Mouse (Mus musculus) ES-Bruce4 (cell line): Measurements from ENCODE around the gene Ugt1a10.

Experiments used
- CTCF ChIP-seq: IDR thresholded peaks from one replicate; pipeline ENCODE4 v1.8.1; 2011; ENCODE audit warnings: low read depth, low read length
- EP300 ChIP-seq: IDR thresholded peaks from 2 replicates; pipeline ENCODE4 v1.6.1; 2011; ENCODE audit warnings: low read depth, low read length; ENCODE audit not compliant: insufficient read depth
- POLR2A ChIP-seq: IDR thresholded peaks from one replicate; pipeline ENCODE4 v1.8.1; 2011; ENCODE audit warnings: low read length; ENCODE audit not compliant: insufficient read depth

DNA sequence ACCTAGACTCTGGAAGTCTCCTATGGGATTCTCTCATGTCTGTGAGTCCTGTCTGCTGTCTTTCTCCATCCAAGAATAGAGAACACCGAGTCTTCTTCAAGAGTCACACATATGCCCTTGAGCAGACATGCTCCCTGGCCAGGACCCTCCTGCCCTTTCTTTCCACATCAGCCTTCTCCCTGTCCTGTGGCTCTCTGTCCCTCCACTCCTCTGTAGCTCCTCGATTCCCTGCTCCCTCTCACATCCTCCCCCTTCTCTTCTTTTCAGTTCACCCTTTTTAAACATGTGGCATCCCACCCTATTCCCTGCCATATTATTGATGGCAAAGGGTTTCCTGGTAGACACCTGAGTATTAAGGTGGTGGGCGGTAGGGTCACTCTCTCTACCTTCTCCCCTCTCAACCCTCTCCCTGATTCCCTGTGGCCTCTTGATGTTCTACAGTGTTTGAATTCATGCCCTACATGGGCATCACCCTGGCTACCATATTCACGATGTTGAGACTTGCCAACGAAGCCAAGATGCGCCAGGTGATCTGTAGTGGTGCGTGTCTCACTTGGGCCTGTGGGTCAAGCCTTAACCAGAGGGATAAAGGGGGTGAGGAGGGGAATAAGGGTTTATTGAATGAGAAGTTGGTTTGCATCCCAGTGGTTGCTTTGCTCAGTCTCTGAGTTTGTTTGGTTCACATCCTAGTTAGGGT is 176.8 kb downstream of the Ugt1a10 start:
- TF ChIP-seq CTCF = no peak
- no peak for TF ChIP-seq POLR2A
- TF ChIP-seq EP300 = no peak
